Mouse (Mus musculus): ENCODE data around the gene Asf1a.
"Not testable (repeated sequence)": the region's sequence is repeated elsewhere in the genome, so short reads cannot be mapped to it uniquely, and the experiment has no call there.

- TF ChIP-seq CTCF (IDR thresholded peaks at IDR 0.05; ENCODE audit: low read depth, low read length); GATA1 (IDR thresholded peaks at IDR 0.05; ENCODE audit: borderline replicate concordance, low read length); TAL1 (conservative IDR thresholded peaks at IDR 0.05; ENCODE audit: low read depth, low read length); POLR2AphosphoS5 (IDR thresholded peaks at IDR 0.05; ENCODE audit: insufficient replicate concordance, low read depth, low read length): not testable (repeated sequence)
These were observed 33.8 kb downstream of the Asf1a start, which contains the start of gene Mcm9 for GRCm38 (mm10) chr10:53630339-53630738.
